Mouse (Mus musculus) T-cell, adult 66 days (primary cell): ENCODE data around the gene Tceal1. TPM values are rescaled to one million over a fixed set of nuclear protein-coding genes. Genes with fewer than 3 reads are reported as not detected.

Experiments
- total RNA-seq, 2 experiments: library from RNA; stranded (reverse); gene quantifications; 3 replicates in 1 of 2; 4 replicates in 1 of 2; pipeline ENCODE4 v1.2.4; 2023

Tceal1 gene
- not detected for total RNA-seq

DNA sequence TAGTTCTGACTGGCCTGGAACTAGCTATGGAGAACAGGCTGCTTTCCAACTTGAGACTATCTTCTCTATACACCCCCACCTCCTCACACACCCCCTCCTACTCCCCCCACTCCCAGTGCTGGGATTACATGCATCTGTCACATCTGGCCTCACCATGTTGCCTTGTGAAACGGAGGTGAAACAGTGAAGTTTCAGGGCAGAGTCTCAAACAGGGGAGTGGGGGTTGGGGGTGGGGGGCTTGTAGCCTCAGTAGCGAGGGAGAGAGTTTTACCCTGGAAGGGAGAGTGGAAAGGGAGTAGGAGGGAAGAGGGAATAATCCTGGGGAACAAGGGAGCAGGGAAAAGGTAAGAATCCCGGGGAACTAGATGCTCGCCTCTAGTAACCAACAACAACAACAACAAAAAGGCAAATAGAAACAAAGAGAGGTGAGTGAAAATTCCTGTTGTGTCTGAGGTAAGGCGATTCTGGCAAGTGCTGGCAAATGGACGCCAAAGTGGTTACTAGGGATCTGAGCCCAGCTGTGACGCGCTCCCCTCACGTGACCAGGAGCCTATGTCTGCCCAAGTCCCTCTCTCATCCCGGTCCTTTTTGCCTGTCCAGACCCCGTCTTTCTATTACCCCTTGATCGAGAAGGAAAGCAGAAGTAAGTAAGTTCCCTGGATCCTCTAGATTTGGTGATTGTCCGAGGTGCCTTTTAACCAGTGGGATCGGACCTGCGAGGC lies at the start of gene Tceal1:
TSS of gene Tceal1 (plus strand) at position 537 of the 722 bp plus-strand sequence.

DNA sequence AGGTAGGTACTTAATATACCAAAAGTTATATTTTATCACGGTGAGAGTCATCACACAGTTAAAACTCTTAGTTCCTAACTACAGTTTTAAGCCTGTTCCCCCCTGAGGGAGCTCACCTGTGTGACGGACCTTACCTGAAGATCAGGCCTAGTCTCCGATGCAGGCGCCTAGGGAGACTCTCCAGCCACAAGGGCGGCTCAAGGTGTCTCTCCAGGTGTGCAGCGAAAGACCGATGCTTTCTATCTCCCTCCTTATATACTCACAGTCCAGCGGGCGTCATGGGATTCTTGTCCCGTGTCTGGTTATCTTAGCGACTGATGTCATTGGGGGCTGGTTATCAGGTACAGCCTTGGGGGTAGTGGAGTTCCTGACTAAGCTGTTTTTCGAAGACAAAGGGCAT lies 35.7 kb downstream of the Tceal1 start, which contains the start of gene Morf4l2:
TSS of gene Morf4l2 (minus strand) at position 232 of the 400 bp plus-strand sequence.

Other genes starting within 250 kb of the Tceal1 start
- not detected for gene Kir3dl1, start 190.0 kb upstream of the Tceal1 start, total RNA-seq
- gene Kir3dl2, start 163.9 kb upstream of the Tceal1 start, total RNA-seq: not detected
- not detected for gene Tceal3, start 117.1 kb upstream of the Tceal1 start, total RNA-seq
- gene Morf4l2, start 35.7 kb downstream of the Tceal1 start, total RNA-seq: 100 to 1,000 TPM; 108 to 113 TPM
- gene Glra4, start 72.2 kb downstream of the Tceal1 start, total RNA-seq: not detected
- gene Plp1, start 114.7 kb downstream of the Tceal1 start, total RNA-seq: 1 to 10 TPM; 3.6 to 5.2 TPM
- not detected for gene Rab9b, start 160.8 kb downstream of the Tceal1 start, total RNA-seq
- gene H2bfm, start 219.3 kb downstream of the Tceal1 start, total RNA-seq: not detected